ENCODE assay signal across 8 mouse cellular contexts in the genomic region with DNA sequence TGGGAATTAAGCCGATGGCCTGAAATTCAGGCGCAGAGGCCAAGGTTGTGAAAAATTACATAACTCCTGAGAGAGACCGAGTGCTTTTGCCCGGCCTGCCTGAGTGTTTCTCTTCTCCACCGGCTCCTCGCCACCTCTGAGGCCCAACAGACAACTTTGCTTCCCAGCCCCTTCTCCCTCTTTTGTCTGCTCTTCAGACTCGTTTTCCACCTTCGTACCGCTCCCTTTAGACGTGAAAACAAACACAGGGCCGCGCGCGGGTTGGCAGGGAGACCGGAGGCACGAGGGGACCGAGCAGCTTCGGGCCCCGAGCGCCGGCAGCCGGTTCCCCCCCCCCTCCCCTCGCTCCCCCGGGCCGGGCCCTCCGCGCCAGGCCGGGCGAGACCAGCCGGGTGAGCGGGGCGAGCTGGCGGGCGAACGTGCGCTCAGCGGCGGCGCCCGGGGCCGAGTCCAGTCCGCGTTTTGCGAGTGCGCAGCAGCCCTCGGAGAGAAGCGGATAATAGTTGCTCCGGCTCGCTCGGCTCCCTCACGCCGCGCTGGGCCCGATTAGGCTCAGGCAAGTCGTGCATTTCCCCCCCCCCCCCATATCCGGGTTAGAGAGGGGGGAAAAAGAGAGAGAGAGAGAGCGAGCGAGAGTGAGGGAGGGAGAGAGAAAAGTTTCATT. TPM values are rescaled to one million over a fixed set of nuclear protein-coding genes. Genes with fewer than 3 reads are reported as not detected.
DNase-seq lines count a peak whose midpoint lies in the region; ATAC-seq and TF ChIP-seq lines count a peak whose summit lies in the region.

Arid1b (plus strand) TSS at position 493 of the 664 bp plus-strand sequence.

- H3K79me3 ChIP-seq in C2C12 (ENCODE audit: low read depth): peaks cover 23% of the 10 kb centered on the region

- peak; percentile 94 for DNase-seq in heart, embryonic 10.5 days (ENCODE audit: low spot score)
- DNase-seq in naive thymus-derived CD4-positive, alpha-beta T cell, adult 2 months (ENCODE audit: low read depth): peak; percentile 91
- peak; percentile 93 for DNase-seq in splenic B cell, adult 2 months (ENCODE audit: low read depth, low spot score)

- peak within 1 kb of the TSS; percentile 99 for H3K27ac ChIP-seq in bone marrow, adult 2 months (ENCODE audit: control insufficient read depth, insufficient read depth, low read depth, low read length, poor library complexity)
- peak within 1 kb of the TSS; percentile 92 for H3K27ac ChIP-seq in embryonic fibroblast, embryonic 13.5 days (ENCODE audit: insufficient read depth, low read length)
- H3K27ac ChIP-seq in heart, embryonic 10.5 days: peak within 1 kb of the TSS; percentile 99
- peak within 1 kb of the TSS; percentile 100 for H3K27ac ChIP-seq in kidney, embryonic 14.5 days (ENCODE audit: low read depth, low read length)
- H3K27ac ChIP-seq in liver, embryonic 12.5 days: peak within 1 kb of the TSS; percentile 97

- peak within 1 kb of the TSS; percentile 99 for H3K9ac ChIP-seq in kidney, embryonic 14.5 days (ENCODE audit: low read depth, low read length)
- H3K9ac ChIP-seq in liver, embryonic 12.5 days: peak within 1 kb of the TSS; percentile 98

- H3K4me3 ChIP-seq in C2C12 (ENCODE audit: insufficient read depth, poor library complexity, severe bottlenecking): peak within 1 kb of the TSS; percentile 64
- peak within 1 kb of the TSS; percentile 93 for H3K4me3 ChIP-seq in bone marrow, adult 2 months (replicated peaks; ENCODE audit: control insufficient read depth, low read depth, low read length)
- H3K4me3 ChIP-seq in embryonic fibroblast, embryonic 13.5 days (ENCODE audit: insufficient read depth, low read length): peak within 1 kb of the TSS; percentile 97
- peak within 1 kb of the TSS; percentile 94 for H3K4me3 ChIP-seq in heart, embryonic 10.5 days
- peak within 1 kb of the TSS; percentile 86 for H3K4me3 ChIP-seq in kidney, embryonic 14.5 days (ENCODE audit: low read length)
- H3K4me3 ChIP-seq in liver, embryonic 12.5 days: peak within 1 kb of the TSS; percentile 93

- no peaks in the 10 kb centered on the region for H3K9me3 ChIP-seq in heart, embryonic 10.5 days
- H3K9me3 ChIP-seq in kidney, embryonic 14.5 days (ENCODE audit: control insufficient read depth, low read length): no peaks in the 10 kb centered on the region
- H3K9me3 ChIP-seq in liver, embryonic 12.5 days (replicated peaks): no peaks in the 10 kb centered on the region

- H3K79me2 ChIP-seq in C2C12 (ENCODE audit: control insufficient read depth, insufficient read depth): peaks cover 32% of the 10 kb centered on the region

- ATAC-seq in kidney, embryonic 14.5 days (ENCODE audit: low FRiP score, low TSS enrichment): peak; percentile 79
- peak; percentile 69 for ATAC-seq in liver, embryonic 12.5 days

- H3K4me1 ChIP-seq in bone marrow, adult 2 months (ENCODE audit: control insufficient read depth, insufficient read depth, low read length): no peaks in the 10 kb centered on the region
- no peaks in the 10 kb centered on the region for H3K4me1 ChIP-seq in embryonic fibroblast, embryonic 13.5 days (ENCODE audit: control insufficient read depth, insufficient read depth, low read length)
- H3K4me1 ChIP-seq in heart, embryonic 10.5 days: no peaks in the 10 kb centered on the region; the same call in 1 of the 2 replicates
- H3K4me1 ChIP-seq in kidney, embryonic 14.5 days (ENCODE audit: control insufficient read depth, insufficient read depth, low read length): 0 out of 2 replicates have a peak, but pooled peaks cover 4% of the 10 kb centered on the region
- H3K4me1 ChIP-seq in liver, embryonic 12.5 days: peaks cover 31% of the 10 kb centered on the region

- H3ac ChIP-seq in C2C12 (ENCODE audit: control insufficient read depth, insufficient read length, low read depth): peak within 1 kb of the TSS; percentile 88

- no peaks in the 10 kb centered on the region for H3K27me3 ChIP-seq in C2C12 (ENCODE audit: control insufficient read depth, insufficient read depth, insufficient read length)
- no peaks in the 10 kb centered on the region for H3K27me3 ChIP-seq in heart, embryonic 10.5 days (ENCODE audit: insufficient read depth, poor library complexity, severe bottlenecking)
- H3K27me3 ChIP-seq in kidney, embryonic 14.5 days (ENCODE audit: control insufficient read depth, insufficient read depth, low read length): no peaks in the 10 kb centered on the region
- H3K27me3 ChIP-seq in liver, embryonic 12.5 days (replicated peaks): no peaks in the 10 kb centered on the region
- H3K27me3 ChIP-seq in splenic B cell, adult 2 months (ENCODE audit: control insufficient read depth, insufficient read depth, low read length, poor library complexity, severe bottlenecking): no peaks in the 10 kb centered on the region

- TF ChIP-seq CTCF in C2C12 (IDR thresholded peaks at IDR 0.05; ENCODE audit: control insufficient read depth, insufficient read depth, insufficient read length): no peak
- TF ChIP-seq CTCF in bone marrow, adult 2 months (IDR thresholded peaks at IDR 0.05; ENCODE audit: control insufficient read depth, insufficient read depth, low read length): no peak
- no peak for TF ChIP-seq CTCF in embryonic fibroblast, embryonic 13.5 days (IDR thresholded peaks at IDR 0.05; ENCODE audit: borderline replicate concordance, insufficient read depth, low read length)

- under 1% methylated on average over 58 of the region's 58 CpGs for WGBS in bone marrow, adult 2 months
- under 1% methylated on average over 54 of the region's 58 CpGs for WGBS in heart, embryonic 10.5 days
- under 1% methylated on average over 43 of the region's 58 CpGs for WGBS in kidney, embryonic 14.5 days
- 1% methylated on average over 54 of the region's 58 CpGs for WGBS in liver, embryonic 12.5 days (ENCODE audit: insufficient replicate concordance)

- peak within 1 kb of the TSS; percentile 56 for H3K4me2 ChIP-seq in kidney, embryonic 14.5 days (replicated peaks; ENCODE audit: low read depth, low read length)
- H3K4me2 ChIP-seq in liver, embryonic 12.5 days: peak within 1 kb of the TSS; percentile 91

- peak; percentile 60; the same call in 1 of the 2 replicates for TF ChIP-seq POLR2A in bone marrow, adult 2 months (IDR thresholded peaks at IDR 0.05; ENCODE audit: borderline replicate concordance, control insufficient read depth, low read depth, low read length)
- TF ChIP-seq POLR2A in embryonic fibroblast, embryonic 13.5 days (IDR thresholded peaks at IDR 0.05; ENCODE audit: low read depth, low read length): peak; percentile 46

- no peaks in the 10 kb centered on the region for H3K36me3 ChIP-seq in C2C12 (ENCODE audit: control insufficient read depth, insufficient read depth)
- H3K36me3 ChIP-seq in heart, embryonic 10.5 days: no peaks in the 10 kb centered on the region
- no peaks in the 10 kb centered on the region for H3K36me3 ChIP-seq in kidney, embryonic 14.5 days (ENCODE audit: control insufficient read depth, insufficient read depth, low read length)
- H3K36me3 ChIP-seq in liver, embryonic 12.5 days: no peaks in the 10 kb centered on the region
- H3K36me3 ChIP-seq in splenic B cell, adult 2 months (ENCODE audit: control insufficient read depth, insufficient read depth, low read length, poor library complexity, severe bottlenecking): no peaks in the 10 kb centered on the region

TF ChIP-seq in C2C12, 6 proteins besides CTCF, POLR2A, EP300 and RAD21:
- TF ChIP-seq MYOD1 (IDR thresholded peaks at IDR 0.05; ENCODE audit: control insufficient read depth, insufficient read length, low read depth) (no peak), FOSL1 (IDR thresholded peaks at IDR 0.05; ENCODE audit: insufficient read depth, low read length, poor library complexity, severe bottlenecking) (no peak), MYOG (IDR thresholded peaks at IDR 0.05; ENCODE audit: control insufficient read depth, extremely low read depth, insufficient read length) (no peak), USF1 (IDR thresholded peaks at IDR 0.05; ENCODE audit: low read depth) (no peak), MAX (IDR thresholded peaks at IDR 0.05) (no peak), CEBPB (IDR thresholded peaks at IDR 0.05; ENCODE audit: low read depth) (no peak)

RNA-seq across cellular contexts. Expression of gene Arid1b, which starts in this region (rescaled TPM):
- polyA plus RNA-seq in C2C12 (2012; fragmentation: generic; extraction: Trizol): 9.1 TPM
- polyA plus RNA-seq in bone marrow, adult 2 months (2011; ENCODE audit: insufficient read depth, insufficient read length, low replicate concordance, missing spikeins): 8.9 and 12.5 TPM in 2 replicates
- 20.1 and 21.7 TPM in 2 replicates for polyA plus RNA-seq in embryonic fibroblast, embryonic 13.5 days (2011; ENCODE audit: insufficient read length, low read depth, missing spikeins)
- 6.1 and 8.4 TPM in 2 replicates for polyA plus RNA-seq in heart, embryonic 10.5 days (2016; fragmentation: Nextera tagmentation; extraction: Ambion mirVana)
- polyA plus RNA-seq in kidney, embryonic 14.5 days (2014; fragmentation: Nextera tagmentation; extraction: Ambion mirVana): 17.1 and 19.2 TPM in 2 replicates
- 5.5 and 5.9 TPM in 2 replicates for polyA plus RNA-seq in liver, embryonic 12.5 days (2016; fragmentation: Nextera tagmentation; extraction: Ambion mirVana)

Comparison
In these comparisons a context has a peak if more than half of its experiments do, and no peak if none do; other contexts are left out.
1. Peak in every context shown above with its lines: DNase-seq, ATAC-seq, H3K4me3 ChIP-seq and H3K27ac ChIP-seq.